10 mouse cellular contexts compared by ENCODE assay signal in genomic region chr2:115385207-115386168, GRCm38 (mm10).
A peak's percentile ranks its signal among the peaks of the same experiment; 100 is the strongest.
DNase-seq lines count a peak whose midpoint lies in the region; ATAC-seq lines count a peak whose summit lies in the region.
"Had no signal": no experiment of that assay in that cellular context is flagged by ENCODE, and none has a peak within 500 bp of the region (broad histone marks: within the 10 kb centered on the region; RNA-seq: fewer than 3 reads in every experiment).

No protein-coding gene starts in this region.

- 0 out of 2 replicates have a peak overlapping the region, but pooled peaks have one; percentile 5 for H3K4me3 ChIP-seq in lung, embryonic 16.5 days (ENCODE audit: low read length)
- H3K4me3 ChIP-seq: hindbrain, embryonic 15.5 days; neural tube, embryonic 13.5 days had no signal

- no peak overlapping the region for H3K9ac ChIP-seq in lung, embryonic 16.5 days (ENCODE audit: low read length)
- H3K9ac ChIP-seq: hindbrain, embryonic 15.5 days; neural tube, embryonic 13.5 days had no signal

- H3K36me3 ChIP-seq in lung, embryonic 16.5 days (ENCODE audit: control insufficient read depth, insufficient read depth, low read length), result no peaks in the 10 kb centered on the region
- H3K36me3 ChIP-seq: hindbrain, embryonic 15.5 days; neural tube, embryonic 13.5 days had no signal

- peak; percentile 41 to 68 for DNase-seq in adrenal gland, adult (ENCODE audit: inconsistent age in 2 of 2, low spot score in 1 of 2)
- DNase-seq in adrenal gland, postnatal 4 days (ENCODE audit: low spot score in 2 of 2), result no peak
- DNase-seq in 3T3-L1 (ENCODE audit: low read depth, low spot score), result peak; percentile 48
- peak; percentile 8 to 18 for DNase-seq in heart, postnatal 10 days
- DNase-seq in urinary bladder, postnatal 14 days (ENCODE audit: low spot score), result no peak
- no peak for DNase-seq in thymus, postnatal 4 days

- H3K9me3 ChIP-seq in lung, embryonic 16.5 days (ENCODE audit: control insufficient read depth, low read length), result no peaks in the 10 kb centered on the region
- H3K9me3 ChIP-seq: hindbrain, embryonic 15.5 days; neural tube, embryonic 13.5 days had no signal

- intact Hi-C loops in heart, postnatal 10 days (cut with DNase I), result no loop called here

- peak overlapping the region; percentile 45 for H3K4me2 ChIP-seq in lung, embryonic 16.5 days (ENCODE audit: low read depth, low read length)
- H3K4me2 ChIP-seq: hindbrain, embryonic 15.5 days; neural tube, embryonic 13.5 days had no signal

- no peaks in the 10 kb centered on the region for H3K27me3 ChIP-seq in lung, embryonic 16.5 days (ENCODE audit: control insufficient read depth, insufficient read depth, low read depth, low read length)

- WGBS in lung, embryonic 16.5 days, result 38% methylated on average over 16 of the region's 16 CpGs

- peak; percentile 68 for ATAC-seq in lung, embryonic 16.5 days (ENCODE audit: low read depth)
- no peak for ATAC-seq in cerebellum, adult (ENCODE audit: insufficient number of reproducible peaks, low FRiP score, low TSS enrichment)

- H3K27ac ChIP-seq in lung, embryonic 16.5 days (ENCODE audit: low read length), result no peak overlapping the region
- H3K27ac ChIP-seq: hindbrain, embryonic 15.5 days; neural tube, embryonic 13.5 days had no signal

- peaks cover 11% of the 10 kb centered on the region for H3K4me1 ChIP-seq in lung, embryonic 16.5 days (replicated peaks; ENCODE audit: control insufficient read depth, insufficient read depth, low read length)

Comparison
In these comparisons a context has a peak if more than half of its experiments do, and no peak if none do; other contexts are left out.
1. DNase-seq: peak in adrenal gland, adult (2 of 2), 3T3-L1 (single experiment) and heart, postnatal 10 days (2 of 2); none in adrenal gland, postnatal 4 days (0 of 2), urinary bladder, postnatal 14 days (single experiment) and thymus, postnatal 4 days (single experiment).